Mouse (Mus musculus) layer of hippocampus, postnatal 10 days (tissue): ENCODE results near the gene Slc29a2. TPM values are rescaled to one million over a fixed set of nuclear protein-coding genes. Genes with fewer than 3 reads are reported as not detected.
"Not testable (repeated sequence)": the region's sequence is repeated elsewhere in the genome, so short reads cannot be mapped to it uniquely, and the experiment has no call there.

ENCODE experiments used
- DNase-seq, 2 experiments: peaks; one replicate each; pipeline ENCODE4 v3.0.0; 2021; ENCODE audit warnings: low spot score in 2 of 2
- long read RNA-seq: library from polyadenylated mRNA; stranded (forward); transcript quantifications from one replicate; pipeline ENCODE4 v2.0.0, GENCODE M21; 2023
- total RNA-seq, 2 experiments: library from RNA; stranded (reverse); gene quantifications; 2 replicates each; pipeline ENCODE4 v1.2.3; 2021

The Slc29a2 gene
- total RNA-seq, result 10 to 100 TPM; 21.0 to 21.9 TPM
- long read RNA-seq, transcript Slc29a2-204 (12 exons, 2,619 nt), result major isoform, 11 of 23 reads
- long read RNA-seq, partial matches to known transcripts, result 5 of 23 reads
- long read RNA-seq, other reads (novel, unspliced or antisense), result 7 of 23 reads

GRCm38 (mm10) chr19:5023621-5024479 lies at the start of gene Slc29a2:
Gene Slc29a2, plus strand, starts transcription at chr19:5023860.
- DNase-seq, result peak; percentile 83 to 88

GRCm38 (mm10) chr19:4981767-4982166 lies 41.9 kb upstream of the Slc29a2 start:
- peak; percentile 60 to 67 for DNase-seq

GRCm38 (mm10) chr19:4989013-4989412 lies 34.6 kb upstream of the Slc29a2 start:
- peak; percentile 89 to 90 for DNase-seq

- DNase-seq, result peak; percentile 58 to 77
Measured at GRCm38 (mm10) chr19:4989434-4990255, 34.0 kb upstream of the Slc29a2 start.

GRCm38 (mm10) chr19:4990256-4990625 lies 33.4 kb upstream of the Slc29a2 start, which contains the start of gene Npas4:
Gene Npas4, minus strand, starts transcription at chr19:4990316.
- no peak for DNase-seq

GRCm38 (mm10) chr19:4990716-4991115 lies 32.9 kb upstream of the Slc29a2 start:
- peak in 1 of 2 experiments; percentile 48 for DNase-seq

GRCm38 (mm10) chr19:4992371-4992770 lies 31.3 kb upstream of the Slc29a2 start:
- DNase-seq, result no peak

GRCm38 (mm10) chr19:4992904-4993303 lies 30.8 kb upstream of the Slc29a2 start:
- peak; percentile 50 to 70 for DNase-seq

GRCm38 (mm10) chr19:4994043-4994442 lies 29.6 kb upstream of the Slc29a2 start:
- peak in 1 of 2 experiments; percentile 55 for DNase-seq

GRCm38 (mm10) chr19:4999445-5000140 lies 24.1 kb upstream of the Slc29a2 start:
- no peak for DNase-seq

- peak; percentile 84 to 91 for DNase-seq
Measured at GRCm38 (mm10) chr19:5001666-5002406, 21.8 kb upstream of the Slc29a2 start.

- DNase-seq, result not testable (repeated sequence)
Measured at GRCm38 (mm10) chr19:5003644-5004043, 20.0 kb upstream of the Slc29a2 start.

GRCm38 (mm10) chr19:5004925-5005324 lies 18.7 kb upstream of the Slc29a2 start:
- no peak for DNase-seq

GRCm38 (mm10) chr19:5013138-5013537 lies 10.5 kb upstream of the Slc29a2 start:
- no peak for DNase-seq

GRCm38 (mm10) chr19:5014961-5015398 lies 8.7 kb upstream of the Slc29a2 start:
- no peak for DNase-seq

- DNase-seq, result no peak
Measured at GRCm38 (mm10) chr19:5016221-5016742, 7.4 kb upstream of the Slc29a2 start.

- DNase-seq, result peak; percentile 50 to 69
Measured at GRCm38 (mm10) chr19:5016782-5017181, 6.9 kb upstream of the Slc29a2 start.

- no peak for DNase-seq
Measured at GRCm38 (mm10) chr19:5017611-5018010, 6.0 kb upstream of the Slc29a2 start.

GRCm38 (mm10) chr19:5018191-5018590 lies 5.5 kb upstream of the Slc29a2 start:
- DNase-seq, result no peak

- no peak for DNase-seq
Measured at GRCm38 (mm10) chr19:5021416-5021815, 2.2 kb upstream of the Slc29a2 start.
